Mouse (Mus musculus): ENCODE measurements around the gene Adora2a. TPM values are rescaled to one million over a fixed set of nuclear protein-coding genes. Genes with fewer than 3 reads are reported as not detected.
"Not testable (repeated sequence)": the region's sequence is repeated elsewhere in the genome, so short reads cannot be mapped to it uniquely, and the experiment has no call there.

The Adora2a gene
- polyA plus RNA-seq (2016; fragmentation: Nextera tagmentation; extraction: Ambion mirVana), result 1.7 and 2.2 TPM in 2 replicates

DNA sequence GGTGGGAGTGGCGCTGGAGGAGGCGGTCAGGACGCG lies at the start of gene Adora2a:
Gene Adora2a, plus strand, starts transcription at position 6 of the 36 bp plus-strand sequence.
- Histone ChIP-seq H3K27ac (no peak within 1 kb of the TSS), H3K4me1 (replicated peaks) (peaks cover 13% of the 10 kb centered on the region), H3K27me3 (peaks cover 56% of the 10 kb centered on the region), H3K9ac (replicated peaks) (peak within 1 kb of the TSS; percentile 42; the same call in 1 of the 2 replicates), H3K9me3 (no peaks in the 10 kb centered on the region), H3K4me2 (peak within 1 kb of the TSS; percentile 68), H3K4me3 (replicated peaks) (peak within 1 kb of the TSS; percentile 47), H3K36me3 (peaks cover 16% of the 10 kb centered on the region)
- WGBS, result 0% methylated on average over 4 of the region's 4 CpGs
- no peak for ATAC-seq (ENCODE audit: insufficient number of reproducible peaks, insufficient read depth, low FRiP score, low TSS enrichment, low read depth)

DNA sequence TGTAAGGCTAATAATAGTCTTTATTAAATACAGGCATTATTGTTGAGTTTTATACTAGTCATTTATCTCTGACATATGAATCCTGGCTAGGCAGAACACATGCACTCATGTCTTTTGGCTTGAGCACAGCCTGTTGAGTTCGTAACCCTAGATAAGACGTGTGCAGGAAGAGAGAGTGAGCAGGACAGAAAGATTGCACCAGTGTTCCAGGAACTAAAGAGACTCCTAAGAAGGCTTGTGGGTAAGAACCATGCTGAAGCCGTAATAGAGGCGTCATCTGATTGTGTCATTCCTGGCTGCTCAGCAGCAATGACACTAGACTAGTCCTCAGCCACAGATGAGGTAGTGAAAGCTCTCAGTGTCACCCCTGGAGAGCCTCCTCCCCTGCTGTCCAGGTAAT lies 43.7 kb upstream of the Adora2a start:
- Histone ChIP-seq H3K9ac (replicated peaks) (no peak overlapping the region), H3K27me3 (no peaks in the 10 kb centered on the region), H3K27ac (no peak overlapping the region), H3K9me3 (no peaks in the 10 kb centered on the region), H3K4me2 (no peak overlapping the region), H3K4me3 (replicated peaks) (no peak overlapping the region), H3K36me3 (peaks cover 83% of the 10 kb centered on the region), H3K4me1 (replicated peaks) (no peaks in the 10 kb centered on the region)
- 86% methylated on average over 4 of the region's 4 CpGs for WGBS
- ATAC-seq (ENCODE audit: insufficient number of reproducible peaks, insufficient read depth, low FRiP score, low TSS enrichment, low read depth), result no peak

DNA sequence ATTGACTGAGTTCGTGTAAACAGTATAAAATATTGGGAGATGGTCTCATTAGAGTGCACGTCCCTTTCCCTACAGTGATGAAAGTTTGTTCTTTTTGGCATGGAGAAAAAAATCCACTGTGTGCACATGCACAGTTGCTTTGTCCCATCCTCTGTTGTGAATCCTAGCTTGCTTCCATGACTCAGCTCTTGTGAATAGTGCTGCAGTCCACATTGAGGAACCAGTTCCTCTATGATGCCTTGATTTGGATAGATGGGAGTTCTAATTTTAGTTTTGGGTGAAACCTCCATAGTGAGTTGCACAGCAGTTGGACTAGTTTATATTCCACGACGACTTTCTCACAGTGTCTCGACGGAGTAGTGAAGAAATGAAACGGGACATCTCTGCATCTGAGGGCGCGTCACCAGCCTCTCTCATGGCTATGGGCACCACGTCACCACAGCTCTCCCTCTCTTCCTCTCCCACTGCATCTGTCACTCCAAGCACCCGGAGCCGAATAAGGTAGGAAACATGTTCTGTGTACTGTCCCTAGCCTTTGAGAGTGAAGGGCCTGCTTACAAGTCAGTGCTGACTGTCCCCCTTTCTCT lies 40.2 kb upstream of the Adora2a start:
- Histone ChIP-seq H3K4me1 (replicated peaks) (no peaks in the 10 kb centered on the region), H3K4me2 (no peak overlapping the region), H3K36me3 (peaks cover 82% of the 10 kb centered on the region), H3K4me3 (replicated peaks) (no peak overlapping the region), H3K27me3 (no peaks in the 10 kb centered on the region), H3K9ac (replicated peaks) (no peak overlapping the region), H3K9me3 (no peaks in the 10 kb centered on the region), H3K27ac (no peak overlapping the region)
- no peak for ATAC-seq (ENCODE audit: insufficient number of reproducible peaks, insufficient read depth, low FRiP score, low TSS enrichment, low read depth)
- WGBS, result 93% methylated on average over 12 of the region's 12 CpGs

DNA sequence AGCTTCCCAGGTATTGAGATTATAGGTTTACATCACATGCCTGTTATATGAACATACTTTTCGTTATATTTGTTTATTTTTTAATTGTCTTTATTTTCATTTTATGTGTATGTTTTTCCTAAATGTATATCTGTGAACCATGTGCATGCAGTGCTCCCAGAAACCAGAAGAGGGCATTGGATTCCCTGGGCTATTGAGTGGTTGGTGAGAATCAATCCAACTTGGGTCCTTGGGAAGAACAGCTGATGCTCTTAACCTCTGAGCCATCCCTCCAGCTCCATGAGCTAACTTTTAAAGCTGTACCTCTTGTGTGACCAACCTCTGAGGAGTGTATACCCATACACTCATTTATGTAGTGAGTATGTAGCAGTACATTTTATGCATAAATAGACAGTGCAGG lies 39.2 kb upstream of the Adora2a start:
- peaks cover 74% of the 10 kb centered on the region for H3K36me3 ChIP-seq
- WGBS, result 81% methylated on average over 1 of the region's 1 CpGs
- no peak overlapping the region for H3K4me3 ChIP-seq (replicated peaks)
- no peak overlapping the region for H3K9ac ChIP-seq (replicated peaks)
- H3K27me3 ChIP-seq, result no peaks in the 10 kb centered on the region
- H3K27ac ChIP-seq, result no peak overlapping the region
- no peaks in the 10 kb centered on the region for H3K4me1 ChIP-seq (replicated peaks)
- H3K4me2 ChIP-seq, result no peak overlapping the region
- no peaks in the 10 kb centered on the region for H3K9me3 ChIP-seq
- ATAC-seq (ENCODE audit: insufficient number of reproducible peaks, insufficient read depth, low FRiP score, low TSS enrichment, low read depth), result no peak

DNA sequence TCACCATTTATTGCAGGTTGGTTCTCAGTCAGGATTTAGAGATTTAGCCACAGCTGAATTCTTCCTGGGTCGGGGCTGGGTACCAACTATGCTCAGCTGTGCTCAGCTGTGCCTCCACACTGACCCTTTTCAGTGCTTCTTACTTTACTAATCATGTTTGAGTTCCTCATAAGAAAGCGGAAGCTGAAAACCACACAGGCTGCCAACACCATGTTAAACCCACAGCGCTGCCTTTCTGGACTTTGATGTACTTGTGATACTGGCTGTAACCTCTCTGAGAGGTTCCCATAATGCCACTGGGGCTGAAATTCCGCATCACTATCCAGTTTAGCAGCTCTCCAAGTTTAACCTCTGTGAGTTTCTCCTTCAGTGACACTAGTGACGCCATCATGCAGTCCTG lies 34.0 kb upstream of the Adora2a start:
- no peaks in the 10 kb centered on the region for H3K4me1 ChIP-seq (replicated peaks)
- H3K27me3 ChIP-seq, result no peaks in the 10 kb centered on the region
- H3K9ac ChIP-seq (replicated peaks), result no peak overlapping the region
- WGBS, result 94% methylated on average over 5 of the region's 5 CpGs
- no peak overlapping the region for H3K4me2 ChIP-seq
- H3K36me3 ChIP-seq, result peaks cover 64% of the 10 kb centered on the region
- no peak overlapping the region for H3K27ac ChIP-seq
- H3K9me3 ChIP-seq, result no peaks in the 10 kb centered on the region
- no peak for ATAC-seq (ENCODE audit: insufficient number of reproducible peaks, insufficient read depth, low FRiP score, low TSS enrichment, low read depth)
- H3K4me3 ChIP-seq (replicated peaks), result no peak overlapping the region

DNA sequence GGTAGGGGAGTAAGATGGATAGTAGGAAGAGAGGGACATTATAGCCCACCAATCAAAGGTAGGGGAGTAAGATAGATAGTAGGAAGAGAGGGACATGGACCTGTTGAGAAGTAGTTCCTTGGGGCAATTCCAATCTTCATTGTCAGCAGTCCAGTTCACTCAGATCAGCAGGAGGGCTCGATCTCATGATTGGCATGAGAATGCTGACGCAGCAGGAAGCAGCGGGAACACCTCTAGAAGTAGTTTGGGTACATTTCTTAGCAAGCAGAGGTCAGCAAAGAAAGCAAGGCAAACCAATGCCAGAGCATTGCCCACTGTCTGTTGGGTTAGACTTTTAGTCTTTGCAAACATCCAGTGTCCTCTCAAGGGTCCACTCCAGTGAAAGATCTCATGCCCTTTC lies 32.9 kb upstream of the Adora2a start:
- Histone ChIP-seq H3K27me3 (no peaks in the 10 kb centered on the region), H3K4me2 (no peak overlapping the region), H3K4me1 (replicated peaks) (no peaks in the 10 kb centered on the region), H3K36me3 (peaks cover 65% of the 10 kb centered on the region), H3K9me3 (no peaks in the 10 kb centered on the region), H3K4me3 (replicated peaks) (no peak overlapping the region), H3K9ac (replicated peaks) (no peak overlapping the region), H3K27ac (no peak overlapping the region)
- ATAC-seq (ENCODE audit: insufficient number of reproducible peaks, insufficient read depth, low FRiP score, low TSS enrichment, low read depth), result no peak
- 95% methylated on average over 3 of the region's 3 CpGs for WGBS

DNA sequence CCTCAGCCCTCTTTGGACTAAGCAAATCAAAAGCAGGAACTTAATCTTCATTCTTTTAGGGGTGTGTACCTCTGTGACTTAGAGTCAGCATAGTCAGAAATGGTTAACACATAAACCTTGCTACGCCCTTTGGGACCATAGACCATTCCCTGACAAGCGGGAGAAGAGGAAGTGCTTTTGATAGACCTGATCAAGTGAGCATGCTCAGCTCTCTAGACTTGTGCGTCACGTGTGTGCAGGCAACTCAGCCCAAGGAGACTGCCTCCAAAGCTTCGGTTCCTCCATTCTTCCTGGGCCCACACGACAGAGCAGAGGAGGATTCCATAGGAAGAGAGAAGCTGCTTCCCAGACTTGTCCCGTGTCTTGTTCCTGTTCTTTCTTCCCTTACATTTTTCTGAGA lies 28.1 kb upstream of the Adora2a start:
- no peaks in the 10 kb centered on the region for H3K9me3 ChIP-seq
- no peaks in the 10 kb centered on the region for H3K4me1 ChIP-seq (replicated peaks)
- ATAC-seq (ENCODE audit: insufficient number of reproducible peaks, insufficient read depth, low FRiP score, low TSS enrichment, low read depth), result no peak
- 81% methylated on average over 7 of the region's 7 CpGs for WGBS
- no peak overlapping the region for H3K9ac ChIP-seq (replicated peaks)
- H3K4me2 ChIP-seq, result no peak overlapping the region
- H3K4me3 ChIP-seq (replicated peaks), result no peak overlapping the region
- peaks cover 53% of the 10 kb centered on the region for H3K36me3 ChIP-seq
- no peaks in the 10 kb centered on the region for H3K27me3 ChIP-seq
- H3K27ac ChIP-seq, result no peak overlapping the region

DNA sequence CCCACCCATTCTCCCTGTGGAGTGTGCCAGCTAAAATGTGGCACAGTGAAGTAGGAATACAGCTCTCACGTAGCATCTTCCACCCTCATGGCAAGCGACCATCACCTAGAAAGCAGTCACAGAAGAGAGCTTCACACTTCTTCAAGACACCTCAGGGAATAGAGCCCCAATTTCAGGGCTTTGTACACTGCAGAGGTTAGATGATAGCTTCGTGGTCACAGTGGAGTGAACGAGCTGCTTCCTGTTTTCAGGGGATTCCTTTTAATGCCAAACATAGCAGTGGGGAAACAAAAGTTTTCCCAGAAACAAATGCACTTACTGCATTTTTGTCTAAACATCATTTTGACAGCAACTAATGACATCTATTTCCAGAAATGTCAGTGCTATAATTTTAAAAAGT lies 27.3 kb upstream of the Adora2a start:
- H3K4me3 ChIP-seq (replicated peaks), result no peak overlapping the region
- no peak overlapping the region for H3K27ac ChIP-seq
- 71% methylated on average over 4 of the region's 4 CpGs for WGBS
- no peak overlapping the region for H3K9ac ChIP-seq (replicated peaks)
- H3K4me1 ChIP-seq (replicated peaks), result no peaks in the 10 kb centered on the region
- no peak for ATAC-seq (ENCODE audit: insufficient number of reproducible peaks, insufficient read depth, low FRiP score, low TSS enrichment, low read depth)
- H3K27me3 ChIP-seq, result no peaks in the 10 kb centered on the region
- H3K9me3 ChIP-seq, result no peaks in the 10 kb centered on the region
- H3K4me2 ChIP-seq, result no peak overlapping the region
- peaks cover 44% of the 10 kb centered on the region for H3K36me3 ChIP-seq

DNA sequence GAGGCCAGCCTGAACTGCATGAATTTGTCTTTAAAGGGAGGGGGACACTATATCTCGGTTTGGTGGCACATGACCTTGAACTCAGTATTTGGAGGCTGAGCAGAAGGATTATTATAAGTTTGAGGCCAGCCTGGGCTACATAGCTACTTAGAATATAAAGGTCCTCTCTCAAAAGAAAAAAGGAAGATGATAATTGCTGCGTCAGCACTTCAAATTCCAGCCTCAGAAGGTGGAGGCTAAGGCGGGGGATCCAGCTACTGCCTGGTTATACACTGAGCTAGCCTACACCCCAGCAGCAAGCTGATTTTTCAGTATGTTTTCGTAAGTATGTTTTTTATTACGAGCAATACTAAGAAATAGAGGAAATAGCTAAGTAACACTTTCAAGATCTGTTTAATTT lies 26.0 kb upstream of the Adora2a start:
- ATAC-seq (ENCODE audit: insufficient number of reproducible peaks, insufficient read depth, low FRiP score, low TSS enrichment, low read depth), result no peak
- H3K27ac ChIP-seq, result no peak overlapping the region
- H3K4me2 ChIP-seq, result no peak overlapping the region
- no peak overlapping the region for H3K4me3 ChIP-seq (replicated peaks)
- no peak overlapping the region for H3K9ac ChIP-seq (replicated peaks)
- H3K4me1 ChIP-seq (replicated peaks), result peaks cover 7% of the 10 kb centered on the region; the same call in 1 of the 2 replicates
- H3K27me3 ChIP-seq, result no peaks in the 10 kb centered on the region
- peaks cover 47% of the 10 kb centered on the region for H3K36me3 ChIP-seq
- H3K9me3 ChIP-seq, result no peaks in the 10 kb centered on the region
- 90% methylated on average over 5 of the region's 5 CpGs for WGBS

DNA sequence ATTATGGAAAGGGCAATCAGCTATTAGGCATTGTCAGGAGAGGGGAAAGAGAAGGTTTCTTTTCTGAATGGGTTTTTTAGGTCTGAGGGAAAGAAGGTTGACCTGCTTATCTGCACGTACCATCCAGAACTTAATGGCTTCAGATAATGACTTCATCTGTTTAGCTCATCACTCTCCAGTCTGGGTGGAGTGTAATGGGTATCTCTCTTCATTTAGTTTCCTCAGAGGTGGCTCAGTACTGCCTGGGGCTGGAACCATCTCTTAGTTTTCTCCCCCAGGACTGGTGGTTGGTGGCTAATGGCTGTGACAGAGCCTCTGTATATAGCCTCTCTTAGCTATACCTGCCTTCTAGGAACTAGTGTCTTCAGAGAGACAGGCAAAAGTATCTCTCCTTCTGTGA lies 25.3 kb upstream of the Adora2a start:
- no peaks in the 10 kb centered on the region for H3K9me3 ChIP-seq
- no peak overlapping the region for H3K4me2 ChIP-seq
- WGBS, result 73% methylated on average over 1 of the region's 1 CpGs
- ATAC-seq (ENCODE audit: insufficient number of reproducible peaks, insufficient read depth, low FRiP score, low TSS enrichment, low read depth), result no peak
- H3K4me3 ChIP-seq (replicated peaks), result no peak overlapping the region
- H3K9ac ChIP-seq (replicated peaks), result no peak overlapping the region
- peaks cover 54% of the 10 kb centered on the region for H3K36me3 ChIP-seq
- H3K27me3 ChIP-seq, result no peaks in the 10 kb centered on the region
- peaks cover 7% of the 10 kb centered on the region; the same call in 1 of the 2 replicates for H3K4me1 ChIP-seq (replicated peaks)
- H3K27ac ChIP-seq, result no peak overlapping the region

DNA sequence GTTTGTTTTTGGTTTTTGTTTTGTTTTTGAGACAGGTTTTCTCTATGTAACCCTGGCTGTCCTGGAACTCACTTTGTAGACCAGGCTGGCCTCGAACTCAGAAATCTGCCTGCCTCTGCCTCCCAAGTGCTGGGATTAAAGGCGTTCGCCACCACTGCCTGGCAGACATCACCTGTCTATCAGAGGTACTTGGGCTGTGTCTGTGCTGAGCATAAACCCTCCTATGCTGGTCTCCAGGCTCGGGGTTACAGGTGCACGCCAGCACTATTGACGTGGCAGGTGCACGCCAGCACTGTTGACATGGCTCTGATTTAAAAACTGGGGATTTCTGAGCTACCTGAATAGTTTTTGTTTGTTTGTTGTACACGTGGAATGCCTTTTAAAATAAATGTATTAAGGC lies 24.5 kb upstream of the Adora2a start:
- H3K9ac ChIP-seq (replicated peaks); ATAC-seq (ENCODE audit: insufficient number of reproducible peaks, insufficient read depth, low FRiP score, low TSS enrichment, low read depth); H3K27ac ChIP-seq; H3K4me3 ChIP-seq (replicated peaks); H3K9me3 ChIP-seq; H3K27me3 ChIP-seq; H3K4me1 ChIP-seq (replicated peaks); H3K4me2 ChIP-seq: not testable (repeated sequence)
- 91% methylated on average over 8 of the region's 8 CpGs for WGBS
- peaks cover 58% of the 10 kb centered on the region for H3K36me3 ChIP-seq

DNA sequence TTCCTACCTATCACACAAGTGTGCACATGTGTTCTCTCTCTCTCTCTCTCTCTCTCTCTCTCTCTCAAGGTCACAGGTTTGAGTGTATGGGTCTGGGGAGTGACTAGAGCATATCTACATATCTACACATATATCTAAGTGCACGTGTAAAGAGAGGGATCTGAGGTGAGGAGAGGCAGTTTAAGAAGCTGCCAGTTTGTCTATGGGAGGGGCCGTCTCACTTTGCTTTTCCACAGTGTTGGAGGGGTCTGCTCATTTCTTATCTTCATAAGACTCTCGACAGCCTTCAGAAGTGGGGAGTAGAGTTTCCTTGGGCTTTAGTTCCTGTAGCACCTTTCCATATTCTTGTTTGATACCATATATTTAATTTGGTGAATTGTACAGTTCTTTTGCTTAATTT lies 23.4 kb upstream of the Adora2a start:
- Histone ChIP-seq H3K36me3 (peaks cover 54% of the 10 kb centered on the region), H3K4me3 (replicated peaks) (no peak overlapping the region), H3K9me3 (no peaks in the 10 kb centered on the region), H3K4me1 (replicated peaks) (peaks cover 7% of the 10 kb centered on the region; the same call in 1 of the 2 replicates), H3K4me2 (no peak overlapping the region), H3K27ac (no peak overlapping the region), H3K27me3 (no peaks in the 10 kb centered on the region), H3K9ac (replicated peaks) (no peak overlapping the region)
- 80% methylated on average over 3 of the region's 3 CpGs for WGBS
- ATAC-seq (ENCODE audit: insufficient number of reproducible peaks, insufficient read depth, low FRiP score, low TSS enrichment, low read depth), result no peak
